Mouse (Mus musculus) ES-Bruce4 (cell line): ENCODE measurements around the gene Arhgef16. TPM values are rescaled to one million over a fixed set of nuclear protein-coding genes. Genes with fewer than 3 reads are reported as not detected.

ENCODE experiments used
- H3K27ac ChIP-seq: 2 replicates; pipeline ENCODE4 v1.5.1; 2012; ENCODE audit warnings: low read length, inconsistent platforms; ENCODE audit not compliant: insufficient read depth
- H3K27me3 ChIP-seq: 2 replicates; pipeline ENCODE4 v1.6.1; 2012; ENCODE audit warnings: mild to moderate bottlenecking, low read length, inconsistent platforms; ENCODE audit not compliant: control insufficient read depth, poor library complexity, insufficient read depth, severe bottlenecking
- H3K36me3 ChIP-seq: 2 replicates; pipeline ENCODE4 v1.6.1; 2012; ENCODE audit warnings: inconsistent platforms, mild to moderate bottlenecking, low read length, moderate library complexity; ENCODE audit not compliant: control insufficient read depth, poor library complexity, insufficient read depth, severe bottlenecking
- H3K4me1 ChIP-seq: one replicate; pipeline ENCODE4 v1.8.1; 2011; ENCODE audit warnings: low read length; ENCODE audit not compliant: control insufficient read depth, insufficient read depth
- H3K4me3 ChIP-seq: 2 replicates; pipeline ENCODE4 v1.5.1; 2011; ENCODE audit warnings: low read depth, mild to moderate bottlenecking, low read length
- H3K9ac ChIP-seq: 2 replicates; pipeline ENCODE4 v1.6.1; 2012; ENCODE audit warnings: low read depth, mild to moderate bottlenecking, inconsistent platforms; ENCODE audit not compliant: poor library complexity, severe bottlenecking
- H3K9me3 ChIP-seq: replicated peaks from 2 replicates; pipeline ENCODE4 v1.6.1; 2012; ENCODE audit warnings: mild to moderate bottlenecking, low read length, inconsistent platforms; ENCODE audit not compliant: control insufficient read depth, poor library complexity, insufficient read depth, severe bottlenecking
- CTCF ChIP-seq: IDR thresholded peaks from one replicate; pipeline ENCODE4 v1.8.1; 2011; ENCODE audit warnings: low read depth, low read length
- EP300 ChIP-seq: IDR thresholded peaks from 2 replicates; pipeline ENCODE4 v1.6.1; 2011; ENCODE audit warnings: low read depth, low read length; ENCODE audit not compliant: insufficient read depth
- POLR2A ChIP-seq: IDR thresholded peaks from one replicate; pipeline ENCODE4 v1.8.1; 2011; ENCODE audit warnings: low read length; ENCODE audit not compliant: insufficient read depth
- polyA plus RNA-seq: library from polyadenylated mRNA; stranded (reverse); fragments of >200 nt; gene quantifications from 2 replicates; pipeline ENCODE4 v1.2.4, GENCODE M21; 2011; ENCODE audit warnings: low read depth; ENCODE audit not compliant: missing spikeins, insufficient read depth, insufficient read length

Arhgef16 gene
- polyA plus RNA-seq, 1 experiment, result 38.5 TPM

GRCm38 (mm10) chr4:154229569-154229968, 71.9 kb downstream of the Arhgef16 start:
- Histone ChIP-seq H3K9ac (no peak overlapping the region), H3K36me3 (no peaks in the 10 kb centered on the region), H3K9me3 (no peaks in the 10 kb centered on the region), H3K27me3 (no peaks in the 10 kb centered on the region), H3K4me1 (peaks cover 16% of the 10 kb centered on the region), H3K4me3 (no peak overlapping the region), H3K27ac (no peak overlapping the region)
- TF ChIP-seq EP300, result no peak
- TF ChIP-seq CTCF, result no peak
- TF ChIP-seq POLR2A, result no peak

Other genes starting within 250 kb of the Arhgef16 start
- gene Trp73, start 161.5 kb downstream of the Arhgef16 start, polyA plus RNA-seq, result 2.3 and 2.8 TPM in 2 replicates
- 11.9 and 15.4 TPM in 2 replicates for gene Wrap73, start 159.3 kb downstream of the Arhgef16 start, polyA plus RNA-seq
- 66.0 and 68.9 TPM in 2 replicates for gene Tprgl, start 141.0 kb downstream of the Arhgef16 start, polyA plus RNA-seq
- gene Megf6, start 130.9 kb downstream of the Arhgef16 start, polyA plus RNA-seq, result 3.2 and 3.8 TPM in 2 replicates
- gene B230104I21Rik, start 34.5 kb upstream of the Arhgef16 start, polyA plus RNA-seq, result not detected in 2 replicates